Mouse (Mus musculus): ENCODE data around the gene Slc35e3.
"Not testable (repeated sequence)": the region's sequence is repeated elsewhere in the genome, so short reads cannot be mapped to it uniquely, and the experiment has no call there.

Slc35e3 gene

DNA sequence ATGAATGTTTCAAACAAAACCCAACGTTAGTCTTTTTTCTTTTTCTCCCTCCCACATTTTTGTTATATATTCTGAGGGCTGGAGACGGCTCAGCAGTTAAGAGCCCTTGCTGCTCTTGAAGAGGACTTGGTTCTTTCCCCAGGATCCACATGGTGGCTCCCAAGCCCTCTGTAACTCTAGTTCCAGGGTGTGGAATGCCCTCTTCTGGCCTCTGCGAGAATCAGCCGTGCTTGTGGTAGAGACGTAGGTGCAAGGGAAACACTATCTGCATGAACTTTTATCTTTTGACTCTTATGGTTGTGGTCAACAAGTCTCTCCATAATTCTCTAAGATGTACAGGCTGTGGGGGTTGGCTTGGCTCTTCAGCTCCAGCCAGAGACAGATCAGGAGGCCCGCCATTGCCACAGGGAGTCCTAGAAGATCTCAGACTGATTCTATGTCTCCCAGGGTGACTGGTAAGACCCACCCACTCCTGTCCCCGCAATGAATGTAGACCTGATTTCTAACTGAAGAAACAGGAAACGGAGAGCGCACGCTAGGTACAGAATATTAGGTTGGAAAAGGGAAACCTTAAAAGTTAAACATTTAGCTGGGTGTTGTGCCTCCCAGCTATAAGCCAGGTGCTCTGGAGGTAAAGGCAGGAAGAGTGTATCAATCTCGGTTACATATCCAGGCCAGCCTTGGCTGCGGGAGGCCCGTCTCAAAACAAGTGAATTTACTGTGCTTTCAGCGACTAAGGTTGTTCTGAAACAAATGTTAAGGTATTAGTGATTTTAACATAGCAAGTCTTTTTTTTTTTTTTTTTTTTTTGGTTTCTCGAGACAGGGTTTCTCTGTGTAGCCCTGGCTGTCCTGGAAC lies 14.7 kb downstream of the Slc35e3 start:
- DNase-seq = peak; percentile 74

DNA sequence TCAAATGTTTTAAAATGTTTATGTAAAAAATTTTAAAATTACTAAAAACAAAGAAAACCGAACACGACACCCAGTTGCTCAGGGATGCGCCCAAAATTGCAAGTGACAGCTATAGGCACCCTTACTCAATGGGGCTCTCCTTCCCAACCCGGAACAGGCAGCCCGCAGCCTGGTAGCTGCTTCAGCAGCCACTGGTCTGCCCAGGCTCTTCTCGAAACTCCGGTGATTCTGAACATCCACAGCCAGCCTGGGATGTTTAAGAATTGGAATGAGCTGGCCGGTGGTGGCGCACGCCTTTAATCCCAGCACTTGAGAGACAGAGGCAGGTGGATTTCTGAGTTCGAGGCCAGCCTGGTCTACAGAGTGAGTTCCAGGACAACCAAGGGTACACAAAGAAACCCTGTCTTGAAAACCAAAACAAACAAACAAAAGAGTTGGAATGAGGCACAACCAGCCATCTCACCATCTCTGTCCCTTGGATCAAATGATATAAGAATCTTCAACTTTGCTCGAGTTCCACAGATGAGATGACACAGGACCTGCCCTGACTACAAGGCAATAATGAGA lies 15.4 kb downstream of the Slc35e3 start:
- DNase-seq = no peak

DNA sequence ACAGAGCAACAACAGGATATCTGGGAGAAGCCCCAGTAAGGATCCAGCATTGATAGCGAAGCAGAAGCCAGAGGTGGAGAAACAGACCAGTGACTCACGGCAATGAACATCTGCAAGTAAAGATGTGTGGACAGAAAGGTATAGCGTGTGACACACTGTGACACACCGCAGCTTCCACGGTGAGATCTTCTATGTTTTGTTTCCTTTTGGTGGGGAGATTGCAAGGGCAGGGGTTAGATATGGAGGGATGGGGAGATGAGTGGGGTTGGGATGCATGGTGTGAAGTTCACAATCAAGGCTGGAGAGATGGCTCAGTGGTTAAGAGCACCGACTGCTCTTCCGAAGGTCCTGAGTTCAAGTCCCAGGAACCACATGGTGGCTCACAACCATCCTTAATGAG lies 16.0 kb downstream of the Slc35e3 start:
- DNase-seq = no peak

DNA sequence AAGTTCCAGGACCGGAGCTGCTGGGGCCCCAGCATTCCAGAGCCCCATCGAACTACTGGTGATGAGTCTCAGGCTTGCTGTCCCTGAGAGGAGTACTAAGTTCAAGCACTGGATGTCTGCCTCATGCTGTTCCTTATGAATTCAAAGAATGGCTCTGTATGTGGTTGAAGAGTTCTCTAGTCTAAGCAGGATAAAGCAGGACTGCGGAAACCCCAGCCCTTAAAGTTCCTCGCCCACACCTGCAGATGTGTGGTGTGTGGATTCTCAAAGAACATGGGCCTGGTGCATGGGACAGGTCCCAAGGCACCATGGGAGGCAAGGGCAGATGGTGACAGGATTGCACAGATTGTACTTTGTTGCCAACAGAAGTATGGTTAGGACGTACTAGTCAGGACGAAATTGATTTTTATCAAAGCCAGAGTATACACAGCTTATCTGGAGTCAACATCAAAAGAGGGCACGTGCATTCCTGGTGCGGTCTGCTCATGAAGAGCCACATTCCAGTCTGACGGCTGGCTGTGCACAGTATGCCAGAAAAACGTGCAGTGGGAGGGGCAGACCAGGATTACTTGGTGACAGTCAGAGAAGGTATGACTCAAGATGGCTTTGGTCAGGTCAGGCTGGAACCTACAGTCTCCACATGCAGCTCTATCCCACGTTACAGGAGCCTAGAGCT lies 16.9 kb downstream of the Slc35e3 start:
- no peak for DNase-seq

DNA sequence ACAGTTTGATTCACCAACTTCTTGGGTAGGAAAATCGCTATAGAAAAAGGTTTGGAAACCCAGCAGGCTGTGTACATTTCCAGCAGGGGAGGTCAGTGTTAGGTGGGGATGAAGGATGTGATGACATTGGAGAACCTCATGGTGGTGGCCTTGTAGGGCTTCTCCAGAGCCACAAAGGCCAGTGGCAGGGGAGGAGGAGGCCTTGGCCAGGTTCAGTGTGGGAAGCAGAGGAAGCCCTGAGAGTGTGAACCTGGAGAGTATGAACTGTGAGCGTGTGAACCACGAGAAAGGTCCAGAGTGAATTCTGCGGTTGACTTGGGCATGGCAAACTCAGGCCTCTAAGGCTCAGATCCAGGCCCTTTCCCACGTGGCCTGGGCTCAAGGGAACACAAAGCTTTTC lies 17.6 kb downstream of the Slc35e3 start:
- no peak for DNase-seq

DNA sequence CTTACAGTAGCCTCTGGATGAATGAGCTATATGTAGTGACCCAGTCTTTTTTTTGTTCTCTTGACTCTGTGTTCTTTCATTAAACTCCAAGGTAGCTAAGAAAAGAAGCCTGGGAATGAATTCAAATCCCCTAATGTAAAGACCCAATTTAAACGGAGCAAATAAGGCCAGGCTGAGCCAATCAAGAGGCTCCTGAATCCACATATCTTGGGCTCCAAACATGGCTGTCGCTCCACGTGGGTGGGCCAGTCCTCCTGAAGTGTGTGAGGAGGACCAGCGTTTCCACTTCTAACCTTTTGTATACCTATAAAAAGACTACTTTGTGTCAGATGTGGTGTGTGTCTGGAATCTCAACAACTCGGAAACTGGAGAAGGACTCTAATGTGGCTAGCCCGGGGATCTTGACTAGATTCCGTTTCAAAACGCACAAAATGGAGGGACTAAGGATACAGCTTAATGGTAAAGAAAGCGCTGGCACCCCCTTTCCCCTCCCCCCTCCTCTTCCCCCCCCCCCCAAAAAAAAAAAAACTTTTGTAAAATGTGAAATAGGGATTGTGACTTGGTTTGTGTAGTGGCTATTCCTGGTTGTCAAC lies 18.6 kb downstream of the Slc35e3 start:
- no peak for DNase-seq

DNA sequence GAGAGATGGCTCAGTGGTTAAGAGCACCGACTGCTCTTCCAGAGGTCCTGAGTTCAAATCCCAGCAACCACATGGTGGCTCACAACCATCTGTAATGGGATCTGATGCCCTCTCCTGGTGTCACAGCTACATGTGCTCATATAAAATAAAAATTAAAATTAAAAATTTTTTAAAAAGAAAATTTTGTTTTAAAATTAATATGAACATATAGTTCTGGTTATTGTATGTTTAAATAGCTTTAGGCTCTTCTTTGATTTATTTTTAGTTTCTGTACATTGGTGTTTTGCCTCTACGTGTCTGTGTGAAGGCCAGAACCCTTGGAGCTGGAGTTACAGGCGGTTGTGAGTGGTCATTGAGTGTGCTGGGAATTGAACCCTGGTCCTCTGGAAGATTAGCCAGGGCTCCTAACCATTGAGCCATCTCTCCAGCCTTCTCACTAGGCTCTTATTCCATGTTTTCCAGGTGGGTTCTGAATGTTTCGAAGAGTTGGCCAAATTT lies 19.2 kb downstream of the Slc35e3 start:
- no peak for DNase-seq

DNA sequence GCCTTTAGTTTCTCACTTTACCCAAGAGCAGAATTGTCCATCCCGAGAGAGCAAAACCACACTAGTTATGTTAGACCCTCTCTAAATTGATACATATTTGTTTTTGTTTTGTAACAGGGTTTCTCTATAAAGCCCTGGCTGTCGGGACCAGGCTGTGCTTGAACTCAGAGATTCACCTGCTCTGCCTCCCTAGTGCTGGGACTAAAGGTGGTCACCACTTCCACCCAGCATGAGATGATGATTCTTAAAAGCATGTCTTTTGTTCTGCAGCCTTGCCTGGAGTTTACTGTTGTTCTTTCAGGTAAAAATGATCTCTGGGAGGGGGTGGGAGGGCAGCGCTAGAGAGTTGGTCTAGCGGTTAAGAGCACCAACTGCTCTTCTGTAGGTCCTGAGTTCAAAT lies 19.8 kb downstream of the Slc35e3 start:
- no peak for DNase-seq

DNA sequence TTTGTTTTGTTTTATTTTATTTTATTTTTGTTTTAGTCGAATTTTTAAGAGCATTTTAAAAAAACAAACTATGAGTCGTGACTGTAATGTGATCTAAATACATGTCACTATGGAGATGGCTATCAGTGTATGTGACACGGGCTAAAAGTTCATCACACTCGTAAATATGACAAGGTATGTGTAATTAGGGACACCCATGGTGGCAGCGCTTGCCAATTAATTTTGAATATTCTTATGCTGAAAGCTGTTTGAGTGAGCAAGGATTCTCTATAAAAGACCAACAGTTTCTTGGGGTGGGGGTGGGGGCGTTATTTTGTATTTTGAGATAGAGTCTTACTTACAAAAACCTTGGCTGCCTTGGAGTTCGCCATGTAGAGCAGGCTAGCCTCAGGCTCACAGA lies 20.5 kb downstream of the Slc35e3 start:
- no peak for DNase-seq

DNA sequence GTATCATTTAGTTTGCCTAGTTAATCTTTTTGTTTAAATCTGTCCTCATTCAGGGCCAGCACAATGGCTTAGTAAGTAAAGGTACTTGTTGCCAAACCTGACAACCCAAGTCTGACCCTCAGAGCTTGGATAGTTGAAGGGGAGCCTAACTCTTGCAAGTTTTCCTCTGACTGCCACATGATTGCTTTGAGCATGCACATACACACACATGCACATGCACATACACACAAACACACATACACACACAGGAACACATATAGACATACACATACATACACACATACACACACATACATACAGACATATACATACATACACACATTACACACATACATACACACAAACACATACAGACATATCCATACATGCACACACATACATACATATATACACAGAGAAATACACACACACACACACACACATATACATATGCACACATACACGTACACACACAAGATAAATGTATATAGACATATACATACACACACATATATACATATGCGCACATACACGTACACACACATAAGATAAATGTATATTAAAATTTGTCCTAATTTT lies 21.3 kb downstream of the Slc35e3 start:
- DNase-seq = no peak

DNA sequence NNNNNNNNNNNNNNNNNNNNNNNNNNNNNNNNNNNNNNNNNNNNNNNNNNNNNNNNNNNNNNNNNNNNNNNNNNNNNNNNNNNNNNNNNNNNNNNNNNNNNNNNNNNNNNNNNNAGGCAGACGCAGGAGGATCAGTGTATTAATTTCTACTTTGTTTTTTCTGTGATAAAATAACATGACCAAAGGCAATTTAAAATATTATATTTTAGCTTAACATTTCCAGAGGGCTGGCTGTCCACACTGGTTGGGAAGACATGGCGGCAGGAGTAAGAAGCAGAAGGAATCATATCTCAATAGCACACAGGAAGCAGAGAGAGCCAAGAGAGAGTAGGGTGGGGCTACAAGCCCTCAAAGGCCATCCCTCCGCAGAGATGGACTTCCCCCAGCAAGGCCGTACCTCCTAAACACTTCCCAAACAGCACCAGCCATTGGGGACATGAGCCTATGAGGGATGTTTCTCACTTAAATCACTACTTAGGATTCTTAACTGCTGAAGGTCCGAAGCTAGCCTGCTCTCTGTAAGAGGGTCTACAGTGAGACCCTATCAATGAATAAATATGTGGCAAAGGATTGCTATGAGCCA lies 21.9 kb downstream of the Slc35e3 start:
- no peak for DNase-seq

DNA sequence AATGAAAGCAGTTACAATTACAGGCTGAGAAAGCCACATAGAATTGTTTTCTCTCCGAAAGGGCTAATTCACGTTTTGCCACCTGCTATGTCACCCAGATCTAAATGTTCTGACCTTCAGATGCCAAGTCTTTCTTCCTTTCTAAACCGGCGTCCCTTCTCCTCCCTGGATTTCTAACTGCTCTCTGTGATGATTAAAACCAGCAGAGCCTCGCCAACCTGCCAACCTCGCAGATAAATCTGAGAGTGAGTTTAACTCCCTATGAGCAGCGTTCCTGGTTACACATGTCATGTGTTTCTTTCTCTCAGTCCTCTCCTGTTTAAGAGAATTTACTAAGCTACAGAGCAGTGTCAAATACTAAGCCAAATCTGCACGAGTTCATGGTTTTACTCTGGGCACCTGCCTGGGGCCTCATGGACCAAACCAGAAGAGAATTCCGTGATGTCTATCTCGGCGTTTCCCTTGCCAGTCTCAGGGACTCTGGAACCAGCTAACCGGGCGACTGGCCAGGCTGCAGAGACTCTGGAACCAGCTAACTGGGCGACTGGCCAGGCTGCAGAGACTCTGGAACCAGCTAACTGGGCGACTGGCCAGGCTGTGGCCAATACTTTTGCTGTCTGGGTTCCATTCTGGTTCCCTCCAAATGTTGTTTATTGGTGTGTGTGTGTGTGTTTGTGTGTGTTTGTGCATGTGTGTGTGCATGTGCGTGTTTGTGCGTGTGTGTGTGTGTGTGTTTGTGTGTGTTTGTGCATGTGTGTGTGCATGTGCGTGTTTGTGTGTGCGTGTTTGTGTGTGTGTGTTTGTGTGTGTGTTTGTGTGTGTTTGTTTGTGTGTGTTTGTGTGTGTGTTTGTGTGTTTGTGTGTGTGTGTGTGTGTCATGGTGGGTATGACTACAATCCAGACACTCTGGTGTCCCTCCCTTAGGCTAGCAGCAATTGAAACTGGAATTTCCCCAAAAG lies 27.7 kb downstream of the Slc35e3 start:
- DNase-seq = no peak

DNA sequence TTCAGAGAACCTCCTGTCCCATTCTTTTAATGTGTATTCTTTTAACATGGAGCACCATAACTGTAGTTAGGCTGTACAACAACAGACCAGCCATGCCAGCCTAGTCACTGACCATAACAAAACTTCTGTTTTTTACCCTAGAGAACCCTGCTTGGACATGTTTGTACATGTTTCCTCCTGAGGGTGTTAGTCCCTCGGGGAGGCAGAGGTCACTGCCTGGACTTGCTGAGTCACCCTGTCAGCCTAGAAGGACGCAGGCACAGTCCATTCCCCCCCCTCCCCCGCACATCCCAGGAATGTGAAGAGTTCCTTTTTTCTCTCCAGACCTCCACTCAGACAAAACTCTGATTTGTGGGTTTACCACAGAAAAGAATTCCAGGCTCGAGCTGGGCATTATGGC lies 28.6 kb downstream of the Slc35e3 start:
- DNase-seq = no peak

DNA sequence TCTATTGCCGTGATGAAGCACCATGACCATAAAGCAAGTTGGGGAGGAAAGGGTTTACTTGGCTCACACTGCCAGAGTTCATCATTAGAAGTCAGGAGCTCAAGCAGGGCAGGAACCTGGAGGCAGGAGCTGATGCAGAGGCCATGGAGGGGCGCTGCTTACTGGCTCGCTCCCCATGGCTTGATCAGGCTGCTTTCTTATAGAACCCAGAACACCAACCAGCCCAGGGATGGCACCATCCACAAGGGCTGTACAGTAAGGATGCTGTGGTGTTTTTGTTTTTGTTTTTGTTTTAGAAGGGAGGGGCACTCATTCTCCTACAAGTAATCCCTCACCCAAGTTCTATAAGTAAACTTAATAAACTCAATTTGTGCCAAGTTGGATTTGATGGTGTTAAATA lies 29.5 kb downstream of the Slc35e3 start:
- DNase-seq = no peak

DNA sequence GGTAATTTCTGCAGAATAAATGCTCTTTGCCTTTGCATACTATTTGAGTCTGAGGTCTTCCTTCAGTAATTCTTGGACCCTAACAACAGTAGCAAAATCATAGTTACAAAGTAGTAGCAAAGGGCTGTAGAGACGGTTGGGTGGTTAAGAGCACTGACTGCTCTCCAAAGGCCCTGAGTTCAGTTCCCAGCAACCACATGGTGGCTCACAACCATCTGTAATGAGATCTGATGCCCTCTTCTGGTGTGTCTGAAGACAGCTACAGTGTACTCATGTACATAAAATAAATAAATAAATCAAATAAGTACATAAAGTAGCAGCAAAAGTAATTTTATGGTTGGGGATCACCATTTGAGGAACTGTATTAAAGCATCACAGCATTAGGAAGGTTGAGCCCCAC lies 30.5 kb downstream of the Slc35e3 start:
- DNase-seq = not testable (repeated sequence)

DNA sequence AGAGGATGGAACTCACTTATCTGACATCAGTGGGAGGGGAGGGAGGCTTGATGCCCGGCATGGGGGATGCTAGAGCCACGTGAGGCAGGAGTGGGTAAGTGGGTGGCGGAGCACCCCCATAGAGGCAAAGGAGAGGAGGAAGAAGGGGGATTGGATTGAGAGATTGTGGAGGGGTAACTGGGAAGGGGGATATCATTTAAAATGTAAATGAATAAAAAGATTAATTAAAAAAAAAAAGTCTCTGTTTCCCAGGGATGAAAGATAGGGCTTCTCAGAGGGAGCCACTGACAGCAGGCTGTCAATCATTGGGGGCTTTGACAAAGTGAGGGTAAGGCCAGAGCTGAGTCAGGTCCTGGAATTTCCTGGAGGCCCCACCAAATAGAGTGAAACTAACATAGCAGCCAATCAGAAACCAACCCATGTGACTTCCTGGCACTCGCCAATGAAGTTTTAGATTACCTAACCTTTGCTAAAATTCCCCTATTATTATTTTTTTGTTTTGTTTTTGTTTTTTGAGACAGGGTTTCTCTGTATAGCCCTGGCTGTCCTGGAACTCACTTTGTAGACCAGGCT lies 31.2 kb downstream of the Slc35e3 start:
- no peak for DNase-seq

DNA sequence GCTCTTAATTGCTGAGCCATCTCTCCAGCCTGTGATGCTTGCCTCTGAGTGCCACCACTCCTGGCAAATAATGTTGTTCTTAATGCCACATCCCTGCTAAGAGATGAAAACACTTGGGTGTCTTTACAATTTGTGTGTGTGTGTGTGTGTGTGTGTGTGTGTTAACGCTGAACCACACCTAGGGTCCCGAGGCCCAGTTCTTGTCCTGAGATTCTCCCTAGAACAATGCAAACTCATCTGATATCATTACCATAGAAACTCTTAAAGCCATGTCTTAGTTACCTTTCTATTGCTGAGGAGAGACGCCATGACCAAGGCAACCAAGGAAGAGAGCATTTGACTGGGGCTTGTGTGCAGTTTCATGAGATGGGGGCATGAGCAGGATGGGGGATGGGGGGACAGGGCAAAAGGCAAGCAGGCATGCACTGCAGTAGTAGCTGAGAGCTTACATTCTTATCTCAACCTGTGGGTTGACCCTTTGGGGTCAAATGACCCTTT lies 32.1 kb downstream of the Slc35e3 start:
- DNase-seq = no peak

DNA sequence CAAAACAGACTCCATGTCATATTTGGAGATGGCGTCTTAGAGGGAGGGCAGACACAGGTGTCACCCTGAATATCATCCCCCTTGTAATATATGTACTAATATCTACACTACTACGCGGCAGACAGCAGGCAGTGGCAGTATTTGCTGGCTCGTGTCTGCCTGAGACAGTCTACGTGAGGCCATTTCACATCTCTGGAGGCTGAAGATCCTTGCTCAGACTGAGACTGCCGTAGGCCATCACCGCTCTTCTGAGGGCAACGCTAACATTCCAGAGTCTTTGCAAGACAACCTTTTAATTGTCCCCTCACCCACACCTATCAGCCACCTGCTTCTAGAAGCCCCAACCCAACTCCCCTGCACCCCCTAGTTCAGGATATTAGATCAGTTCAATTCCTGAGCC lies 32.7 kb downstream of the Slc35e3 start:
- no peak for DNase-seq

DNA sequence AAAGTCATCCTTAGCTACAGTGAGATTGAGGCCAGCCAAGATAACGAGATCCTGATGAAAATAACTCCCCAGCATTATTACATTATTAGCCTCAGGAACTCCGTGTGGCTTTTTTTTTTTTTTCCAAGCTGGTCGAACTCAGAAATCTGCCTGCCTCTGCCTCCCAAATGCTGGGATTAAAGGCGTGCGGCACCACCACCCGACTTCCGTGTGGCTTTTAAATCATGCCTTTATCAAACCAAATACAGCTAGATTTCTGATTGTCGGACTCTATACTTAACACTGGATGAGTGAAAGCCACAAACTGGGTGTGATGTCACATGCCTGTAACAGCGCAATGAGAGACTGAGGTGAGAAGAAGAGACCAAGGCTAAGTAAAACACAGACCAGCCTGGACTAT lies 33.3 kb downstream of the Slc35e3 start:
- DNase-seq = no peak

DNA sequence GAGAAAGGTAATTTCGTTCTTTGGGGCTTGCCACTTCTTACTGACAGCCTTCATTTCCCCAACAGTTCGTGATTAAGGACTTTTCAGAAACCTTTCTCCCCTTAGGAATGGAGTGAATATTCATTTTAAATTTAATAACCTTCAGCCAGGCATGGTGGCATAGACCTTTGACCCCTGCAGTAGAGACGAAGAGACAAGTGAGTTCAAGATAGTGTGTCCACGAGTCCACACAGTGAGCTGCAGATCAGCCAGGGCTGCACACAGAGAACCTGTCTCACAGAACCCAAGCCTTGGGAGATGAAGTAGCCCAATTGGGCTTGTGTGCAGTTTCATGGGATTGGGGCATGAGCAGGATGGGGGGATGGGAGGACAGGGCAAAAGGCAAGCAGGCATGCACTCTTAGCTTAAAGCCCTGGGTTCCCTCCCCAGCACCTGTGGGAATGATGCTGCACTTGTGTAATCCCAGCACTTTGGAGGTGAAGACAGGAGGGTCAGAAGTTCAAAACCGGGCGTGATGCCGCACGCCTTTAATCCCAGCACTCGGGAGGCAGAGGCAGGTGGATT lies 33.9 kb downstream of the Slc35e3 start:
- DNase-seq = no peak

DNA sequence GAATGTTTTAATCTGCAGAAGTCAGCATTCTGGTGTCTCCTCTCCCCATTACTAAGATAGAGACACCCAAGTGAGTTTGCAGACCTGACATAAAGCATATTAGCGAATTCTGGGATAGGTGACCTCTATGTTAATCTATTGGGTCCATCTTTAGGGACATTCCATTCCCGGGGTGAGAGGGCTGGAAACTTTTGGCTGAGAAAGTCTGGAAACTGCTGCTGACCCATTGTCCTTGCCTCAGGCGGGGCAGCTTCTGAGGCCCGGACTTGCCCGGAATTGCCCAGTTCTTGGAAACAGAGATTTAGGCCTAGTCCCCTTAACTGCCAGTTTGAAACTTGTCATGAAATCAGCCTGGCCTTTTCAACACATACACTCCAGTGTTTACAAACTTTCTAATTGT lies 34.8 kb downstream of the Slc35e3 start:
- no peak for DNase-seq

Data from thymus, postnatal 4 days (tissue).